Mouse (Mus musculus) hindbrain, embryonic 16.5 days (tissue): ENCODE measurements at regions not wholly inside any gene's neighbourhood (a gene's known extent, or its start where the extent isn't known, plus 50 kb on each side); places are given as distances from the start of the nearest gene placed in this dataset.

ENCODE experiments used
- ATAC-seq: fragments of 200-750 bp; cut with Nextera tagmentation; 2 replicates; pipeline ENCODE4 v1.8.0; 2017; ENCODE audit warnings: moderate TSS enrichment, moderate library complexity
- H3K27ac ChIP-seq: fragments of 300-500 bp; sonication (generic); 2 replicates; pipeline ENCODE4 v1.5.1; 2014; ENCODE audit warnings: low read depth, mild to moderate bottlenecking, control low read depth, low read length, moderate library complexity
- H3K27me3 ChIP-seq: fragments of 300-500 bp; sonication (generic); replicated peaks from 2 replicates; pipeline ENCODE4 v1.6.1; 2014; ENCODE audit warnings: low read length; ENCODE audit not compliant: control insufficient read depth, insufficient read depth
- H3K36me3 ChIP-seq: fragments of 300-500 bp; sonication (generic); 2 replicates; pipeline ENCODE4 v1.6.1; 2014; ENCODE audit warnings: mild to moderate bottlenecking, low read length, moderate library complexity, mixed read lengths; ENCODE audit not compliant: control insufficient read depth, insufficient read depth
- H3K4me1 ChIP-seq: fragments of 300-500 bp; sonication (generic); 2 replicates; pipeline ENCODE4 v1.6.1; 2014; ENCODE audit warnings: low read depth, low read length; ENCODE audit not compliant: control insufficient read depth, insufficient read depth
- H3K4me2 ChIP-seq: fragments of 300-500 bp; sonication (generic); 2 replicates; pipeline ENCODE4 v1.6.1; 2014; ENCODE audit warnings: mild to moderate bottlenecking, low read length, control low read depth, moderate library complexity
- H3K4me3 ChIP-seq: fragments of 300-500 bp; sonication (generic); 2 replicates; pipeline ENCODE4 v1.5.1; 2014; ENCODE audit warnings: mild to moderate bottlenecking, low read length, control low read depth, moderate library complexity
- H3K9ac ChIP-seq: fragments of 300-500 bp; sonication (generic); 2 replicates; pipeline ENCODE4 v1.6.1; 2014; ENCODE audit warnings: low read depth, mild to moderate bottlenecking, control low read depth, low read length, moderate library complexity
- H3K9me3 ChIP-seq: fragments of 300-500 bp; sonication (generic); 2 replicates; pipeline ENCODE4 v1.6.1; 2014; ENCODE audit warnings: mild to moderate bottlenecking, low read length, moderate library complexity; ENCODE audit not compliant: control insufficient read depth
- WGBS: fragments of 180-500 bp; shearing (Covaris S2); extraction: QIAGEN DNeasy Blood & Tissue Kit; methylation state at CpG from one replicate; pipeline ENCODE4 v1.1.7; 2014; 5-methylcytosine and 5-hydroxymethylcytosine counted together

DNA sequence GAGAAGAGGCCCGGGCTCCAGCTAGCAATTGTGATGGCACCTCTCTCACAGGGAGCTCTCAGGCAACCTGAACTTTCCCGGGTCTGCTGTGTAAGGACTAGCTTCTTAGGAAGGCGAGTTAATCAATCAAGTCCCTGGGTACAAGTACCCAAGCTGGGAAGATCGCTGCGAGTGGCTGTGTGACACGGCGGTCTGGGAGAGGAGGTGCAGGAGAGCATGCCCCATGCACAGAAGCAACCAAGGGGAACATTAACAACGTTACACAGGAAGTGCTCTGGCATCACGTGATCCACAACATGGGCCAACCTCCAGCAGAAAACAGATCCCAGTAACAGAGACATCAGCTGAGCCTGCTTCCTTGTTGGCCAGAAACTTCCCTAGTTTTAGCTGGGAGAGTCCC lies 311.4 kb upstream of the Rtl1 start:
- no peaks in the 10 kb centered on the region; the same call in 1 of the 2 replicates for H3K4me1 ChIP-seq
- H3K27me3 ChIP-seq = no peaks in the 10 kb centered on the region
- no peak for ATAC-seq
- H3K36me3 ChIP-seq = no peaks in the 10 kb centered on the region
- H3K4me2 ChIP-seq = no peak overlapping the region
- no peak overlapping the region for H3K27ac ChIP-seq
- H3K4me3 ChIP-seq = no peak overlapping the region
- 42% methylated on average over 9 of the region's 9 CpGs for WGBS
- no peak overlapping the region for H3K9ac ChIP-seq
- H3K9me3 ChIP-seq = no peaks in the 10 kb centered on the region

DNA sequence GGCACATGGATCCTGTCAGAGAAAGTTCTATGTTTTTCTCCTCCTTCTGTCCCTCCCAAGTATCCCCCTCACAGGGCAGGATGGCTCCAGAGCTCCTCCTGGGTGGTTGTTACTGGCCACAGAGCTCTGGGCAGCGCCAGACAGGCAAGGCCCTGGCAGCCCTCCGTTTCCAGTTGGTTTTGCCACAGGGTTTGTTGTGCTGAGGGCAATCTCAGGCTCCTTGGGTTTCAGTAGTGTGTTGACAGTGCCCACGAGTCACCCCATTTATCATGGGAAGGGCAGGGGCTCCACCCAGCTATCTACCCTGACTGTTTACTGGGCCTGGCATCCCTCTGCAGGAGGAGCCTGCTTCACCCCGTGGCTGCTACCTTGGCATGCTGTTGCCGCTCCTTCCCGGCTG lies 317.6 kb upstream of the Rtl1 start:
- H3K4me1 ChIP-seq = no peaks in the 10 kb centered on the region
- H3K27ac ChIP-seq = no peak overlapping the region
- no peak overlapping the region for H3K4me2 ChIP-seq
- H3K9me3 ChIP-seq = no peaks in the 10 kb centered on the region
- no peak for ATAC-seq
- H3K9ac ChIP-seq = no peak overlapping the region
- 78% methylated on average over 6 of the region's 6 CpGs for WGBS
- H3K4me3 ChIP-seq = no peak overlapping the region
- no peaks in the 10 kb centered on the region for H3K27me3 ChIP-seq
- no peaks in the 10 kb centered on the region for H3K36me3 ChIP-seq

DNA sequence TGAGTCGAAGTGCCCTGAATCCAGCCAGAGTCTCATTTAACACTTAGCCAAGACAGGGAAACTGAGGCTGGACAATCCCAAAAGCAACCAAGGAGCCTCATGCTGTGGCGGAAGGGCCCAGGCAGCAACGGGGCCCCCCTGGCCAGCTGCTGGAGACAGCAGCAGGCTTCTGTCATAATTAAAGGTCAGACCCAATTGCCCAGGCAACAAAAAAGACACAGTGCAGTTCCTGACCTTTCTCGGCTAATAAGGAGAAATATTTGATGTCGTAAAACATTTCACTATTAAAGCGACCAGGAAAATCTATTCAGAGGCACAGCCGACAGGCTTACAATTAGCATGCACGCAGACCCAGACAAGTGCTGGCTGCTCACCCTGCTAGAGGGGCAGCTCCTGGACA lies 318.8 kb upstream of the Rtl1 start:
- Histone ChIP-seq H3K4me3 (no peak overlapping the region), H3K9ac (no peak overlapping the region), H3K27me3 (no peaks in the 10 kb centered on the region), H3K9me3 (no peaks in the 10 kb centered on the region), H3K36me3 (no peaks in the 10 kb centered on the region), H3K4me2 (no peak overlapping the region), H3K27ac (no peak overlapping the region), H3K4me1 (no peaks in the 10 kb centered on the region)
- 54% methylated on average over 8 of the region's 8 CpGs for WGBS
- ATAC-seq = no peak

DNA sequence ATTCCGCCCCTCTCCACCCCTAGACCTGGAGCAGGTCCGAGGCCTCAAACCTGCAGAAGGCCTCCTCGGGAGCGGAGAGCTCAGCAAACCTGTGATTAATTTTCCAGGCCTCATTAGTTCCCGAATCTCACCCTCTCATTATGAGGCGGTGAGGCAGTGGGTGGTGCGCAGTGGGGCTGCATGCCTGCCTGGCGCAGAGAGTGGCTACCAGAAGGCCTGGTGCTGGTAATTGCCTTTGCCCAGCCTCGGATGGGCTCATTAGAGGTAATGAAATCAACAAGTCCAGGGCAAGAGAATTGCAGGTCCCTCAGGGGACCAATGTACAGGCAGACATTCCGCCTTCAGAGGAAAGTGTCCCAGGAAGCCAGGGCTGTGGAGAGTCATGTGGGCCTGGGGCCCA lies 322.0 kb upstream of the Rtl1 start:
- H3K27ac ChIP-seq = no peak overlapping the region
- H3K4me1 ChIP-seq = no peaks in the 10 kb centered on the region
- no peaks in the 10 kb centered on the region for H3K9me3 ChIP-seq
- WGBS = 74% methylated on average over 10 of the region's 10 CpGs
- no peaks in the 10 kb centered on the region for H3K36me3 ChIP-seq
- no peak overlapping the region for H3K9ac ChIP-seq
- no peak overlapping the region for H3K4me2 ChIP-seq
- ATAC-seq = no peak
- H3K27me3 ChIP-seq = no peaks in the 10 kb centered on the region
- no peak overlapping the region for H3K4me3 ChIP-seq

DNA sequence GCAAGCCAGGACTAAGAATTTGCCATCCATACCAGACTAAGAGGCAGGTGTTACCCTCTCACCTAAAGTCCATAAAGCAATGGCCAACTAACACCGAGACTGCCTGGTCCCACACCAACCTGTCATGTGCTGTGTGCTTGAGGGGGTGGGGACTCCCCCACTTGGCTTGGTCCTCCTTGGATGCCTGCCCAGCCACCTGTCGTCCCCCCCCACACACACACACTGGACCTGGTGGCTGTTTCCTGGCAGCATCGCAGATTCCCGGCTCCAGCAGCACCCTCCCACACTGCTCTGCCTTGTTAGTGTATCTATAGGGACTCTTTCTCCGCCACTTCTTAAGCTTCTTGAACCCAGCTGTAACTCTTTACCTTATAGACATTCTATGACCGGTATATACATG lies 325.7 kb upstream of the Rtl1 start:
- Histone ChIP-seq H3K9me3 (no peaks in the 10 kb centered on the region), H3K36me3 (no peaks in the 10 kb centered on the region), H3K4me1 (no peaks in the 10 kb centered on the region), H3K4me2 (no peak overlapping the region), H3K27ac (no peak overlapping the region), H3K9ac (no peak overlapping the region), H3K27me3 (no peaks in the 10 kb centered on the region), H3K4me3 (no peak overlapping the region)
- no peak for ATAC-seq
- WGBS = 68% methylated on average over 6 of the region's 6 CpGs

DNA sequence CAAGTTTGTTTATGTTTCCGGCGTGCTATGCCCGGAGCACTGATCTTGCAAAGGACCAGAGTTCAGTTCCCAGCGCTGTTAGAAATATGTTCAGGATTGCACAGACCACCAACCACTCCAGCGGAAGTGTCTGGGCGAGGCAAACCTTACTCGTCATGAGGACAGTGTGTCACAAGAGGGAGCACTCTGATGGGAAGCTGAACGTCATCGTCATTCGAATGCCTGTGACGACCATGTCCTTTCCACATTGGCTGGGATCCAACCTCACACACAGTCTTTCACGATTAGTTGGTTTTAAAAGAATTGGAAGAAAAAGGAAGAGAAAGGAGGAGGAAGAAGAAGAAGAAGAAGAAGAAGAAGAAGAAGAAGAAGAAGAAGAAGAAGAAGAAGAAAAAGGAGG lies 326.5 kb upstream of the Rtl1 start:
- Histone ChIP-seq H3K4me1 (no peaks in the 10 kb centered on the region), H3K27ac (no peak overlapping the region), H3K36me3 (no peaks in the 10 kb centered on the region), H3K27me3 (no peaks in the 10 kb centered on the region), H3K4me3 (no peak overlapping the region), H3K9ac (no peak overlapping the region), H3K4me2 (no peak overlapping the region), H3K9me3 (no peaks in the 10 kb centered on the region)
- ATAC-seq = no peak
- 52% methylated on average over 12 of the region's 12 CpGs for WGBS

DNA sequence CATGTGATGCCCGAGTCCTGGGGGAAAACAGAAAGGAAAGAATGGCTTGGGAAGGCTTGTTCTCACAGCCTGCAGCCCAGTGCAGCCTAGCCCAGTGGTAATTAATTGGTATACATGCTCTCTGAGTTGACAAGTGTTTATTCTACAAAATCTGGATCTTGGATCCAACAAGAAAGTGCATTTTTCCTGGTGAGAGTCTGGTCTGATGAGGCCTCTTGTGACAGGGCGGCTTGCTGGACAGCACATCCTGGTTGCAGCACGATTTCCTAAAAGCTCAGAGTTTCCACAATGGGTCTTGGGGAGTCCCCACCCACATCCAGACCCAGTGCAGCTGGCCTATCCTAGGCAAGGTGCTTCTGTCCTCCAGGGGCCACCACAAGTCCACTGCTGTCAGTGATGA lies 332.7 kb upstream of the Dio3 start:
- no peaks in the 10 kb centered on the region for H3K9me3 ChIP-seq
- no peak overlapping the region for H3K4me2 ChIP-seq
- H3K4me1 ChIP-seq = no peaks in the 10 kb centered on the region
- no peaks in the 10 kb centered on the region for H3K36me3 ChIP-seq
- WGBS = 86% methylated on average over 3 of the region's 3 CpGs
- no peak overlapping the region for H3K9ac ChIP-seq
- no peak overlapping the region for H3K27ac ChIP-seq
- no peaks in the 10 kb centered on the region for H3K27me3 ChIP-seq
- H3K4me3 ChIP-seq = no peak overlapping the region
- no peak for ATAC-seq

DNA sequence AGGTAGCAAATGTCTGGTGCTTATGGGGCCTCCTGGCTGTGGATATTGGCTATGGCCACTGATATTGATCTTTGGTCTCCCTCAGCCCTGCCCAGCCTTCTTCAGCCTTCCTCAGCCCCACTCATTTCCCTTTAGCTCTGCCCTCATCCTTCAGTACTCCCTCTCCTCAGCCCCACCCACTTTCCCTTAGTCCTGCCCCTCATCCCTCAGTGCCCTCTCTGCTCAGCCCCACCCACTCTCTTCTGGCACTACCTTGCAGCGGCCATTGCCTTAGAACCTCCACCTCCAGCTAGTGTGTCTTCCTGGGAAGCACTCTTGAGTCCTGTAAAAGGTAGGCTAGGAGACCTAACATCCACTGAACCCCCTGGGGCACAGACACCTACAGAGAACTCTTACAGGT lies 331.9 kb upstream of the Dio3 start:
- WGBS = 38% methylated on average over 1 of the region's 1 CpGs
- Histone ChIP-seq H3K9ac (no peak overlapping the region), H3K27ac (no peak overlapping the region), H3K4me1 (no peaks in the 10 kb centered on the region), H3K27me3 (no peaks in the 10 kb centered on the region), H3K4me3 (no peak overlapping the region), H3K36me3 (no peaks in the 10 kb centered on the region), H3K4me2 (no peak overlapping the region), H3K9me3 (no peaks in the 10 kb centered on the region)
- ATAC-seq = no peak

DNA sequence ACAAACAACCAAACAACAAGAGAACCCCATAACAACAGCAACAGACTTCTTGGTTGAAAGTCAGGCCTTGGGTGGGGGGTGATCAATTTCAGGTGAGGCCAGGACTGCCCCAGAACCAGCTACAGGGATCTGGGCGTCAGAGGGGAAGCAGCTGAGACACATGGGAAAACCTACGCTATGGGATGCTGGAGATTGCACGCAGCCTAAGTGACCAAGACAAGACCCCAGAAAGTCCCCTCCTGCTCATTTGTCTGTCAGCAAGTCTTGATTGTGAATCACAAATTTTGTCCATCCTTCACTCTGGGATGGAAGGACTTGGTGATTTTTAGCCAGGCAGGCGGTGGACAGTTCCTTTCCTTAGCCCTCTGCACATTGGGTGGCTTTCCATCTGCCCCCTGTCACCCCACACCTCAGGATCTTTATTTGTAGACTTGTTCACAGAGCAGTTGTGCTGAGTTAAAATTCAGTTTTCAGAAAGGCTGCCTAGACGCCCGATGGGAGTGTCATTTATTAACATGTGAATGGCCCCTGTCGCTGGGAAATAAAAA lies 330.9 kb upstream of the Dio3 start:
- 28% methylated on average over 7 of the region's 7 CpGs for WGBS
- no peak overlapping the region for H3K9ac ChIP-seq
- H3K27me3 ChIP-seq = no peaks in the 10 kb centered on the region
- no peak overlapping the region for H3K27ac ChIP-seq
- no peaks in the 10 kb centered on the region for H3K36me3 ChIP-seq
- H3K9me3 ChIP-seq = no peaks in the 10 kb centered on the region
- no peak for ATAC-seq
- H3K4me1 ChIP-seq = no peaks in the 10 kb centered on the region
- H3K4me2 ChIP-seq = no peak overlapping the region
- H3K4me3 ChIP-seq = no peak overlapping the region

DNA sequence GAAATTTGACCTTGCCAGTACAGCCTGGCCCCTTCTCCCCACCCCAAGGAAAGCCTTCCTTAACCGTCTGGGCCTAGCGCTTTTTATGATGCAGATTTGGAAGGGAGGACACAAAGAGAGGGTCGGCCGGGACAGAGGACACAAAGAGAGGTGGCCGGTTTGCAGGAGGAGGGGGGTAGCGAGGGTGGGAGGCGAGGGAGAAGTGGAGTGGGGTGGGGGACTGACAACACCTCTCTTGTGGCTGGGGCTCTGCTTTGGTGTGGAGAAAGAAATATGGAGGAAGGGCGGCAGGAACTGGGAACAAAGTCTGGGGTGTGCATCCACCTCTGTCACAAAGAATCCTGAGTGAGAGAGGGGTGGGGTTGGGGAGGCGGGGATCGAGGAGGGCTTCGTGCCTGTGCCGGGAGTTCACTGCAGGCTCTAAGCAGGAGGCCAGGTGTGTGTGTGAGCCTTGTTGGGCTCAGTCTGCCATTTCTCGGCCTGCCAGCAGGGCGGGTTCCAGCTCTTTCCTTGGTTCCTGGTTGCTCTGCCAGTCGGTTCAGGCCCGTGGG lies 330.4 kb upstream of the Dio3 start:
- no peak overlapping the region for H3K9ac ChIP-seq
- peak; percentile 55 for ATAC-seq
- no peak overlapping the region for H3K27ac ChIP-seq
- WGBS = 14% methylated on average over 16 of the region's 16 CpGs
- H3K4me3 ChIP-seq = no peak overlapping the region
- H3K27me3 ChIP-seq = no peaks in the 10 kb centered on the region
- H3K36me3 ChIP-seq = no peaks in the 10 kb centered on the region
- H3K4me1 ChIP-seq = no peaks in the 10 kb centered on the region
- H3K4me2 ChIP-seq = no peak overlapping the region
- no peaks in the 10 kb centered on the region for H3K9me3 ChIP-seq
